Comparison of ENCODE assay signal across 30 mouse cellular contexts in the genomic region with DNA sequence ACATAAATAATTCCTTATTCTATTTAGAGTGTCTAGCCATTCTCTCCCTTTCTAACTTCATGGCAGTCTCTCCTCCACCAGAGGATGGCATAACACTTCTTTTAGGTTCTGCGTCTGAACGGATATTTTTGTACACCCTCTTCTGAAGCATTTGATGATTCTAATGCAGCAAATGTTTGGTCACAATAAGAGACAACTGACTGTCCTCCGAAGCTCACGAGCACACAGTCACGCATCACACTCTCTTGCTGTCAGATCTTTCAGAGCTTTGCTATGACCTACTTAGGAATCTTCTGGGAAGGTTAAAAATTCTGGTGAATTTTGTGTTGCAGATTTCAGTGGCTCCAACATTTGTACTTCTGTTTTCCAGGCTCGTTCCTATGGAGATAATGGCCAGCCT.
DNase-seq lines count a peak whose midpoint lies in the region; ATAC-seq and TF ChIP-seq lines count a peak whose summit lies in the region.
"Had no signal": no experiment of that assay in that cellular context is flagged by ENCODE, and none has a peak within 500 bp of the region (broad histone marks: within the 10 kb centered on the region; RNA-seq: fewer than 3 reads in every experiment).

No protein-coding gene starts in this region.

- ATAC-seq in forebrain, postnatal 0 days = 0 out of 2 replicates have a peak, but pooled peaks have one; percentile 29
- no peak for ATAC-seq in forebrain, embryonic 11.5 days (replicated peaks; ENCODE audit: low FRiP score)
- ATAC-seq in hindbrain, postnatal 0 days = no peak
- ATAC-seq in midbrain, embryonic 16.5 days = no peak
- ATAC-seq: forebrain, embryonic 15.5 days; intestine, embryonic 16.5 days had no signal

- no peaks in the 10 kb centered on the region; the same call in 1 of the 2 replicates for H3K4me1 ChIP-seq in forebrain, postnatal 0 days (ENCODE audit: insufficient read depth)
- H3K4me1 ChIP-seq in forebrain, embryonic 11.5 days (replicated peaks; ENCODE audit: control insufficient read depth, insufficient read depth, low read length) = no peaks in the 10 kb centered on the region
- no peaks in the 10 kb centered on the region for H3K4me1 ChIP-seq in hindbrain, postnatal 0 days (ENCODE audit: insufficient read depth, low read length)
- no peaks in the 10 kb centered on the region for H3K4me1 ChIP-seq in hindbrain, embryonic 10.5 days (replicated peaks)
- peaks cover 11% of the 10 kb centered on the region for H3K4me1 ChIP-seq in midbrain, embryonic 16.5 days (ENCODE audit: control insufficient read depth, insufficient read depth, low read length)
- peaks cover 35% of the 10 kb centered on the region for H3K4me1 ChIP-seq in midbrain, embryonic 10.5 days
- H3K4me1 ChIP-seq: embryonic facial prominence, embryonic 12.5 days; forebrain, embryonic 15.5 days; limb, embryonic 10.5 days; limb, embryonic 15.5 days; liver, embryonic 13.5 days; neural tube, embryonic 13.5 days had no signal

- TF ChIP-seq CTCF in forebrain, postnatal 0 days (IDR thresholded peaks at IDR 0.05; ENCODE audit: low read depth) = no peak
- peak; percentile 12; the same call in 1 of the 2 replicates for TF ChIP-seq CTCF in hindbrain, postnatal 0 days (IDR thresholded peaks at IDR 0.05; ENCODE audit: low read depth)

- intact Hi-C loops in left cerebral cortex, postnatal 25 days (cut with DNase I) = no loop called here

- no peaks in the 10 kb centered on the region for H3K9me3 ChIP-seq in forebrain, postnatal 0 days (ENCODE audit: low read length)
- H3K9me3 ChIP-seq in forebrain, embryonic 11.5 days (ENCODE audit: control insufficient read depth, low read length) = no peaks in the 10 kb centered on the region
- no peaks in the 10 kb centered on the region for H3K9me3 ChIP-seq in hindbrain, postnatal 0 days (ENCODE audit: low read length)
- H3K9me3 ChIP-seq in hindbrain, embryonic 10.5 days = no peaks in the 10 kb centered on the region
- no peaks in the 10 kb centered on the region for H3K9me3 ChIP-seq in midbrain, embryonic 16.5 days (replicated peaks; ENCODE audit: control insufficient read depth, low read length, poor library complexity, severe bottlenecking)
- H3K9me3 ChIP-seq in midbrain, embryonic 10.5 days (replicated peaks) = no peaks in the 10 kb centered on the region
- H3K9me3 ChIP-seq: embryonic facial prominence, embryonic 12.5 days; forebrain, embryonic 15.5 days; heart, embryonic 13.5 days; limb, embryonic 10.5 days; limb, embryonic 15.5 days; liver, embryonic 13.5 days; neural tube, embryonic 13.5 days had no signal

- no peak for DNase-seq in forebrain, postnatal 0 days
- no peak for DNase-seq in forebrain, embryonic 11.5 days (ENCODE audit: low spot score)
- DNase-seq in hindbrain, postnatal 0 days (ENCODE audit: low spot score) = peak; percentile 6
- no peak for DNase-seq in hindbrain, embryonic 10.5 days (ENCODE audit: low spot score)
- DNase-seq in midbrain, embryonic 10.5 days (ENCODE audit: low spot score) = no peak
- DNase-seq in left cerebral cortex, postnatal 25 days (ENCODE audit: low spot score in 2 of 2) = peak; percentile 24 to 64
- no peak for DNase-seq in ovary, postnatal 14 days (ENCODE audit: low spot score)
- DNase-seq: adrenal gland, adult 8-10 months; cerebellum, adult 11 months; cerebellum, adult 9-10 months; cerebellum, postnatal 36 days; embryo, embryonic 11 days; gastrocnemius, postnatal 36 days; heart, adult 2 months; heart, postnatal 10 days; kidney, adult 8-10 months; kidney, postnatal 4 days; liver, embryonic 13.5 days; lung, adult 18-20 months; lung, postnatal 10 days had no signal

- H3K4me2 ChIP-seq in forebrain, postnatal 0 days (ENCODE audit: low read depth) = no peak overlapping the region
- H3K4me2 ChIP-seq in forebrain, embryonic 11.5 days (ENCODE audit: low read depth, low read length, severe bottlenecking) = no peak overlapping the region
- no peak overlapping the region for H3K4me2 ChIP-seq in hindbrain, postnatal 0 days (ENCODE audit: low read depth, low read length)
- H3K4me2 ChIP-seq in midbrain, embryonic 16.5 days (ENCODE audit: low read length) = no peak overlapping the region
- H3K4me2 ChIP-seq: embryonic facial prominence, embryonic 12.5 days; forebrain, embryonic 15.5 days; heart, embryonic 13.5 days; limb, embryonic 15.5 days; liver, embryonic 13.5 days; neural tube, embryonic 13.5 days had no signal

- no peaks in the 10 kb centered on the region for H3K27me3 ChIP-seq in forebrain, postnatal 0 days (ENCODE audit: insufficient read depth, low read length)
- no peaks in the 10 kb centered on the region for H3K27me3 ChIP-seq in forebrain, embryonic 11.5 days (ENCODE audit: control insufficient read depth, insufficient read depth, low read length)
- H3K27me3 ChIP-seq in hindbrain, postnatal 0 days (ENCODE audit: insufficient read depth, low read length) = no peaks in the 10 kb centered on the region
- H3K27me3 ChIP-seq in hindbrain, embryonic 10.5 days (ENCODE audit: insufficient read depth, poor library complexity, severe bottlenecking) = no peaks in the 10 kb centered on the region
- no peaks in the 10 kb centered on the region for H3K27me3 ChIP-seq in midbrain, embryonic 16.5 days (ENCODE audit: control insufficient read depth, insufficient read depth, low read depth, low read length)
- peaks cover 49% of the 10 kb centered on the region for H3K27me3 ChIP-seq in midbrain, embryonic 10.5 days (ENCODE audit: low read depth, poor library complexity, severe bottlenecking)
- H3K27me3 ChIP-seq: CH12.LX; embryonic facial prominence, embryonic 12.5 days; forebrain, embryonic 15.5 days; heart, embryonic 13.5 days; limb, embryonic 15.5 days; liver, embryonic 13.5 days; neural tube, embryonic 13.5 days had no signal

- H3K9ac ChIP-seq in forebrain, postnatal 0 days = no peak overlapping the region
- H3K9ac ChIP-seq in forebrain, embryonic 11.5 days (ENCODE audit: low read length) = no peak overlapping the region
- no peak overlapping the region for H3K9ac ChIP-seq in hindbrain, postnatal 0 days (replicated peaks; ENCODE audit: low read length)
- H3K9ac ChIP-seq in midbrain, embryonic 16.5 days (ENCODE audit: low read depth, low read length) = no peak overlapping the region
- H3K9ac ChIP-seq: embryonic facial prominence, embryonic 12.5 days; forebrain, embryonic 15.5 days; heart, embryonic 13.5 days; limb, embryonic 15.5 days; liver, embryonic 13.5 days; neural tube, embryonic 13.5 days had no signal

- no peak overlapping the region for H3K27ac ChIP-seq in forebrain, postnatal 0 days (ENCODE audit: low read depth, low read length)
- no peak overlapping the region for H3K27ac ChIP-seq in forebrain, embryonic 11.5 days (ENCODE audit: low read depth, low read length)
- H3K27ac ChIP-seq in hindbrain, postnatal 0 days = no peak overlapping the region
- no peak overlapping the region for H3K27ac ChIP-seq in hindbrain, embryonic 10.5 days
- H3K27ac ChIP-seq in midbrain, embryonic 16.5 days (ENCODE audit: low read length) = peak overlapping the region; percentile 32; the same call in 1 of the 2 replicates
- H3K27ac ChIP-seq in midbrain, embryonic 10.5 days (replicated peaks) = no peak overlapping the region
- H3K27ac ChIP-seq: embryonic facial prominence, embryonic 12.5 days; forebrain, embryonic 15.5 days; heart, adult 2 months; heart, embryonic 13.5 days; kidney, postnatal 0 days; limb, embryonic 10.5 days; limb, embryonic 15.5 days; liver, embryonic 13.5 days; neural tube, embryonic 13.5 days had no signal

- 80% methylated on average over 6 of the region's 6 CpGs for WGBS in forebrain, postnatal 0 days
- WGBS in forebrain, embryonic 11.5 days = 93% methylated on average over 6 of the region's 6 CpGs
- 80% methylated on average over 6 of the region's 6 CpGs for WGBS in hindbrain, postnatal 0 days
- 89% methylated on average over 6 of the region's 6 CpGs for WGBS in hindbrain, embryonic 10.5 days
- 70% methylated on average over 6 of the region's 6 CpGs for WGBS in midbrain, embryonic 16.5 days
- WGBS in midbrain, embryonic 10.5 days = 86% methylated on average over 6 of the region's 6 CpGs

- no peaks in the 10 kb centered on the region for H3K36me3 ChIP-seq in forebrain, postnatal 0 days (ENCODE audit: insufficient read depth)
- H3K36me3 ChIP-seq in forebrain, embryonic 11.5 days (ENCODE audit: control insufficient read depth, insufficient read depth, low read length) = no peaks in the 10 kb centered on the region
- H3K36me3 ChIP-seq in hindbrain, postnatal 0 days (ENCODE audit: insufficient read depth, low read length) = no peaks in the 10 kb centered on the region
- H3K36me3 ChIP-seq in hindbrain, embryonic 10.5 days = no peaks in the 10 kb centered on the region
- H3K36me3 ChIP-seq in midbrain, embryonic 16.5 days (ENCODE audit: control insufficient read depth, insufficient read depth, low read length) = no peaks in the 10 kb centered on the region
- H3K36me3 ChIP-seq in midbrain, embryonic 10.5 days = no peaks in the 10 kb centered on the region
- H3K36me3 ChIP-seq: embryonic facial prominence, embryonic 12.5 days; forebrain, embryonic 15.5 days; heart, embryonic 13.5 days; limb, embryonic 10.5 days; limb, embryonic 15.5 days; liver, embryonic 13.5 days; neural tube, embryonic 13.5 days had no signal

- no peak overlapping the region for H3K4me3 ChIP-seq in forebrain, postnatal 0 days (ENCODE audit: low read depth, low read length)
- H3K4me3 ChIP-seq in forebrain, embryonic 11.5 days (ENCODE audit: low read depth, low read length) = no peak overlapping the region
- no peak overlapping the region for H3K4me3 ChIP-seq in hindbrain, postnatal 0 days (ENCODE audit: low read length)
- H3K4me3 ChIP-seq in hindbrain, embryonic 10.5 days = no peak overlapping the region
- H3K4me3 ChIP-seq in midbrain, embryonic 16.5 days (ENCODE audit: low read depth, low read length) = no peak overlapping the region
- no peak overlapping the region for H3K4me3 ChIP-seq in midbrain, embryonic 10.5 days
- H3K4me3 ChIP-seq: embryonic facial prominence, embryonic 12.5 days; forebrain, embryonic 15.5 days; heart, adult 2 months; heart, embryonic 13.5 days; limb, embryonic 10.5 days; limb, embryonic 15.5 days; liver, embryonic 13.5 days; neural tube, embryonic 13.5 days had no signal

Comparison
In these comparisons a context has a peak if more than half of its experiments do, and no peak if none do; other contexts are left out.
1. DNase-seq: peak in hindbrain, postnatal 0 days (single experiment) and left cerebral cortex, postnatal 25 days (2 of 2); none in forebrain, postnatal 0 days (single experiment), forebrain, embryonic 11.5 days (single experiment), hindbrain, embryonic 10.5 days (single experiment), midbrain, embryonic 10.5 days (single experiment) and ovary, postnatal 14 days (single experiment).